Mouse (Mus musculus) lung, postnatal 14 days (tissue): ENCODE measurements at regions not wholly inside any gene's neighbourhood (a gene's known extent, or its start where the extent isn't known, plus 50 kb on each side); places are given as distances from the start of the nearest gene placed in this dataset.

Source experiments
- DNase-seq: peaks from one replicate; pipeline ENCODE4 v3.0.0; 2021

- no peak for DNase-seq
These were observed 58.6 kb upstream of the Ppara start for GRCm38 (mm10) chr15:85676156-85676555.

GRCm38 (mm10) chr15:85676871-85677270 lies 57.9 kb upstream of the Ppara start:
- no peak for DNase-seq

DNA sequence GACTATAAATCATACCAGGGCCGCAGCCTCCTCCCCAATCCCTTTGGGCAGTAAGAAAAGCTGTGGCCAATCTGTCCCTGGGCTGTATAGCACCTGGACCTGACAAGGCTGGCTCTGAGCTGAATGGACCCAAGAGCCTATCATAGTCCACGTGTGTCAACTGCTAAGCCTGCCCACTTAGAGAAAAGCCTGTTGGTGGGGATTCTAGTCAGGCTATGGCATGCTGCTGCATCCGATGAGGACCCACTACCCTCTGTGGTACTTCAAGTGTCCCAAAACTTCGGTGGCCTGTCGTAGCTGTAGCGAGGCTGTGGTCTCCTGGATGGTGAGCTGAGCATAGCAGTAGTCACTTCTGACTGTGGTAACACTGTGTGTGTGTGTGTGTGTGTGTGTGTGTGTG lies 57.4 kb upstream of the Ppara start:
- DNase-seq: no peak

DNA sequence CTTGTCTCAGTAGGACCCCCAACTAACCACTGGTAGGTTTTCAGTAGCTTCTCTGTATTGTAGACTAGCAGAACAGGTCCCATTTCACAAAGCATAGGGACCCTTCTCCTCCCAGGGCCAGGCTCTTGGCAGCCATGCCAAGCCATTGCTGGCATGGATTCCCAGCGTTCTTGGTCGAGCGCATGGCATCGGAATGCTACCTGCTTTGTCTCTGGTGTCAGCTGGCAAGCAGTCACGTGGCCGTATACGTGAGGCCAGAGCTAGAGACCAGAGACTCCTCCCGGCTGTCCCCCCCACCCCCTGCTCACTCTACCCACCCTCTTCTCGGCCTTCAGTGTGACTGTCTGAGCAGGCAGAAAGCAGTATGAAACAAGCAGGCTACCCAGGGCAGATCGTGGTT lies 56.9 kb upstream of the Ppara start:
- no peak for DNase-seq

GRCm38 (mm10) chr15:85678351-85678895 lies 56.4 kb upstream of the Ppara start:
- no peak for DNase-seq

DNA sequence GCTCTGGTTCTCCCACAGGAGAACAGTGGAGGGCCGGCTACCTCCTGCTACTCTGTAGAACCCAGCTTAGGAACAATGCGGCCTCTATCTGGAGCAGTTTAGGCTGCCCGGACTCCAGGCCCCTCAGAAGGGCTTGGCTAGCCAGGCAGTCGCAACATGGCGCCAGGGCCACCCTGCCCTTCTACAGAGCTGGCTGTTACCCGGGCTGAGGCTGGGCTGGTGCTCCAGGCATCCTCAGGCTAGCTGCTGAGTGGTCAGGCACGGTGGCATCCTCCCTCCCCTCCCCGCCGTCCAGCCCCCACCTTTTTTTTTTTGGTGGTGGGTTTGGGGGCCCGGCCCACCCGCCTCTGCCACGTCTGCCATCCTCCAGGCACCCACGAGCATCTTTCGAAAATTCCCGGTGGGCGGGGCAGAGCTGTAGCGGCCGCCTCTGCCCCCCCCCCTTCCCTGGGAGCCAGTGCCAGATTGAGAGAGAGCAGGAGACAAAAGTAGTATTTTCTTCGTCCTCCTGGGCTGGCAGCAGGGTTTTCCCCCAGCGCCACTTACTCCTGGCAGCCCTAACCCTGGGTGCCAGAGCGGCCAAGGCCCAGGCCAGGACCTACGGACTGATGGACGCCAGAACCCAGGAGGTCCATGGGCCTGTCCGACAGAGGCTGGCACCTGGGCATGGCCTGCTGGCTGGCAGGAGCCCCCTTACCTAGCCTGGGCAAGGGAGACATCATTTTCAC lies 55.6 kb upstream of the Ppara start:
- DNase-seq: no peak

GRCm38 (mm10) chr15:85679864-85680428 lies 54.8 kb upstream of the Ppara start:
- DNase-seq: no peak

DNA sequence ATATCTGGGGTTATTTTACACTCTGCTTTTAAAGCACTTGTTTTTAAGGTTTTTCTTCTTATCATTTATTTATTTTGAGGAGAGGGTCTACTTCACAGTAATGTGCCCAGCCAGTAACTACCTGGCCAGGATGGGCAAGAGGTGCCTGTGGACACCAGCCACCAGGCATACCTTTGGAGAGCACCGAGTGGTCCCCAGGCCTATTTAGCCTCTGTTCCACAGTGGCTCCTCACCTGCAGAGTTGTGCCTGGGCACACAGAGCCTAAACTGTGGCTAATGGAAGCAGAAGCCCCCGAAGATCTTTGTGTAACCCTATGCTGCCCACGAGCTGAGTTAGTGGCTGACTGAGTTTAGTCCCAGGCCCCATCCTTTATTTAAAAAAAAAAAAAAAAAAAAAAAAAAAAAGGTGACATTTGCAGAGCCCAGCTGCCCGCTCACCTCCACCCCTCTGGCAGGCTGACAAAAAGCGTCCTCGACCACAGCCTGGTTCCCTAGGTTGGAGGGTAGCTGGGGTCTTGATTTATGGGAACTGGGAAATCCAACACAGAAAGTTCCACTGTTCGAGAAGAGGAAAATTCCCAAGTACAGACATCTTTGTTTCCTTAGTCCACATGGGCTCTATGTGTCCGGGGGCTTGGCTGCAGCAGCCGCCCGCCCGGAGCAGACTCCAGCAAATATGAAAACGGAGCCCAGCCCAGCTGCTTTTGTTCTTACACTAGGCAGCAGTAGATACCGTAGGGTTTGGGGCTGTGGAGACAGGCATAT lies 54.1 kb upstream of the Ppara start:
- DNase-seq: no peak

GRCm38 (mm10) chr15:85682116-85682515 lies 52.7 kb upstream of the Ppara start:
- DNase-seq: no peak

DNA sequence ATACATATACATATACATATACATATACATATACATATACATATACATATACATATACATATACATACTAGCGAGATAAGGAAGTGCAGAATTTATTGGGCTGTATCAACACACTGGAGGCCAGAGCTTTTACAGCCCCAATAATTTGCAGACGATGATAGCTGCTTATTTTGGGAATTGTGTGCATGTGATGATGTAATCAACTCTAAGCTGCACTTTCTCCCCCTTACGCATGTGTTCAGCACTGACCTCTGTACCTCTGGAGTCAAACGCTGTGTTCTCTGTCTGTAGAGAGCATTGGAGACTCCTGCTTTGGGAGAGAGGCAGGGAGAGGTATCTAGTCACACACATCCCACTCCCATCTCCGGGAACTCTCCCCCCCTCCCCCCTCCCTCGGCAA lies 52.0 kb upstream of the Ppara start:
- DNase-seq: no peak

GRCm38 (mm10) chr15:85683271-85683670 lies 51.5 kb upstream of the Ppara start:
- no peak for DNase-seq

DNA sequence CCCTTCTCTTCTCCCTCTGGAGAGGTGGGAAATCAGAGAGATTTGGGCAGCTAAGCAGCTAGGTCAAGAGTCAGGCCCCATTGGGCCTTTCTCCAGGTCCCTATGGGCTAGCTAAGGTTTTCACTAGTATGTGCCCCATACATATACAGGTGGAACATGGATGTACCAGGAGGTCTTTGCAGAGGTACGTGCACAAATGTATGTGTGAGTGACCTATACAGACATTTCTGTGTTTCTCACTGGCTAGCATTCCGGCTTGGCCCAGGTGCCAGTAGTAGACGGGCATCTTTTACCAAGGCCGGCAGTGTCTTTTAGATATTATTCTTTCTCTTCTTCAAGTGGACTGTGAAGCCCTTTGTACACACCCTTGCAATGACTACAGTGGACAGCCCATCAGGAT lies 51.1 kb upstream of the Ppara start:
- no peak for DNase-seq

GRCm38 (mm10) chr15:85684164-85684708 lies 50.5 kb upstream of the Ppara start:
- peak; percentile 60 for DNase-seq

GRCm38 (mm10) chr15:85684875-85685274 lies 49.9 kb upstream of the Ppara start:
- peak; percentile 54 for DNase-seq
